In the genomic region with DNA sequence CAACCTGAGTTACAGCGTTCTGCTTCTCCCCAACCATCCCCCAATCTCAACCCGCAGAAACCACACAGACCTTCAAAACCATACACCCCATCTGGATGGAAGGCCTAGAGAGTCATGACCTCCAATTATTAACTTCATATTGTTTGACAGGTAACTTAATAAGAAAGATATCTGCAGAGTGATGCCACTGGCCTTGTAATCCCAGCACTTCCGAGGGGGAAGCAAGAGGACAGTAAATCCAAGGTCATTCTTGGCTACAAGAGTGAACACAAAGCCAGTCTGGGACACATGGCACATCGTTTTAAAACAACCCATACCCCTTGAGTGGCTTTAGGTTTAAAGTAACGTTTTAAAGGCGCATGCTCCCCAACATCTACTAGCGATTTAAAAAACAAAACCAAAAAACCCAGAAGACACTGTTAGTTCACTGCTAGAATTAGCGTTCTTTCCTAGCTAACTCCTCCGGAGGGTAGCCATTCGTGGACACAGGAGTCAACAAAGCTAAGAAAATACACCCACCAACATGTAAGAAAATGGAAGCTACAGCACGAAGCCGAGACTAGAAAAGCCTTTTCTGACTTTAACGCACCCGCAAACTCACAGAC, we compare ENCODE assay signal across 8 mouse cellular contexts. TPM values are rescaled to one million over a fixed set of nuclear protein-coding genes. Genes with fewer than 3 reads are reported as not detected.
DNase-seq lines count a peak whose midpoint lies in the region; ATAC-seq and TF ChIP-seq lines count a peak whose summit lies in the region.

No protein-coding gene starts in this region.

- peak overlapping the region; percentile 94 for H3K4me3 ChIP-seq in kidney, embryonic 16.5 days (ENCODE audit: low read length)
- peak overlapping the region; percentile 80 for H3K4me3 ChIP-seq in bone marrow macrophage, adult 2 months (ENCODE audit: insufficient read depth, low read length)

- H3K27me3 ChIP-seq in kidney, embryonic 16.5 days (ENCODE audit: insufficient read depth, low read length) = no peaks in the 10 kb centered on the region

- H3K9ac ChIP-seq in kidney, embryonic 16.5 days (replicated peaks; ENCODE audit: low read length) = peak overlapping the region; percentile 82

- peak overlapping the region; percentile 85 for H3K4me2 ChIP-seq in kidney, embryonic 16.5 days (replicated peaks; ENCODE audit: low read depth, low read length)

- no peaks in the 10 kb centered on the region for H3K9me3 ChIP-seq in kidney, embryonic 16.5 days (ENCODE audit: low read length)

- no peak for DNase-seq in kidney, postnatal 10 days
- DNase-seq in heart, postnatal 4 days = peak; percentile 20
- peak; percentile 8 for DNase-seq in lung, postnatal 36 days
- peak; percentile 2 to 11 for DNase-seq in thymus, postnatal 36 days
- no peak for DNase-seq in natural killer cell, adult 2 months (ENCODE audit: low spot score in 2 of 2)
- no peak for DNase-seq in left cerebral cortex, postnatal 10 days (ENCODE audit: extremely low spot score in 1 of 2, low spot score in 2 of 2)

- TF ChIP-seq POLR2A in bone marrow macrophage, adult 2 months (IDR thresholded peaks at IDR 0.05; ENCODE audit: borderline replicate concordance, low read depth, low read length) = no peak

- under 1% methylated on average over 14 of the region's 14 CpGs for WGBS in kidney, embryonic 16.5 days

- intact Hi-C loops in left cerebral cortex, postnatal 10 days (cut with DNase I) = no loop called here

- peak; percentile 27 for ATAC-seq in kidney, embryonic 16.5 days (ENCODE audit: low FRiP score, low TSS enrichment)

- H3K27ac ChIP-seq in kidney, embryonic 16.5 days (ENCODE audit: low read length) = peak overlapping the region; percentile 93
- H3K27ac ChIP-seq in bone marrow macrophage, adult 2 months (ENCODE audit: insufficient read depth, low read depth, low read length) = peak overlapping the region; percentile 76

- no peak for TF ChIP-seq CTCF in bone marrow macrophage, adult 2 months (IDR thresholded peaks at IDR 0.05; ENCODE audit: low read depth, low read length)

- H3K36me3 ChIP-seq in kidney, embryonic 16.5 days (ENCODE audit: insufficient read depth, low read length) = no peaks in the 10 kb centered on the region

- peaks cover 14% of the 10 kb centered on the region for H3K4me1 ChIP-seq in kidney, embryonic 16.5 days (ENCODE audit: insufficient read depth, low read length)
- peaks cover 7% of the 10 kb centered on the region for H3K4me1 ChIP-seq in bone marrow macrophage, adult 2 months (ENCODE audit: control insufficient read depth, insufficient read depth, low read length)

RNA-seq across cellular contexts. Expression of gene Ccnt2, which starts 0.7 kb away (rescaled TPM):
- 76.9 and 88.9 TPM in 2 replicates for polyA plus RNA-seq in kidney, embryonic 16.5 days (2015; fragmentation: Nextera tagmentation; extraction: Ambion mirVana)
- 45.0 and 46.4 TPM in 2 replicates for polyA plus RNA-seq in bone marrow macrophage, adult 2 months (2012; ENCODE audit: insufficient read depth, insufficient read length, missing spikeins)
- 10 to 100 TPM; 37.7 to 40.0 TPM for total RNA-seq in heart, postnatal 4 days (2021)
- 10 to 100 TPM; 43.6 to 51.7 TPM for total RNA-seq in left cerebral cortex, postnatal 10 days (2021)

RNA-seq across cellular contexts. Expression of gene Acmsd, which starts 44.1 kb away (rescaled TPM):
- polyA plus RNA-seq in kidney, embryonic 16.5 days (2015; fragmentation: Nextera tagmentation; extraction: Ambion mirVana) = 2.0 and 3.2 TPM in 2 replicates
- not detected in 2 replicates for polyA plus RNA-seq in bone marrow macrophage, adult 2 months (2012; ENCODE audit: insufficient read depth, insufficient read length, missing spikeins)
- under 1 TPM; 0.31 to 0.59 TPM for total RNA-seq in heart, postnatal 4 days (2021)
- under 1 TPM in 1 of 2 experiments, not detected in 1; 0.26 TPM for total RNA-seq in left cerebral cortex, postnatal 10 days (2021)

Comparison
In these comparisons a context has a peak if more than half of its experiments do, and no peak if none do; other contexts are left out.
1. DNase-seq: peak in heart, postnatal 4 days (single experiment), lung, postnatal 36 days (single experiment) and thymus, postnatal 36 days (2 of 2); none in kidney, postnatal 10 days (single experiment), natural killer cell, adult 2 months (0 of 2) and left cerebral cortex, postnatal 10 days (0 of 2).